Mouse (Mus musculus) stomach, embryonic 16.5 days (tissue): ENCODE measurements around the gene Grcc10. TPM values are rescaled to one million over a fixed set of nuclear protein-coding genes. Genes with fewer than 3 reads are reported as not detected.

ENCODE experiments used
- ATAC-seq: fragments of 200-750 bp; cut with Nextera tagmentation; 2 replicates; pipeline ENCODE4 v1.8.0; 2017; ENCODE audit warnings: moderate number of reproducible peaks, moderate TSS enrichment; ENCODE audit not compliant: insufficient read depth, low FRiP score
- H3K27ac ChIP-seq: fragments of 300-500 bp; sonication (generic); 2 replicates; pipeline ENCODE4 v1.5.1; 2014; ENCODE audit warnings: low read length
- H3K27me3 ChIP-seq: fragments of 300-500 bp; sonication (generic); 2 replicates; pipeline ENCODE4 v1.6.1; 2014; ENCODE audit warnings: low read length, control low read depth, mixed read lengths; ENCODE audit not compliant: control insufficient read depth, insufficient read depth
- H3K36me3 ChIP-seq: fragments of 300-500 bp; sonication (generic); 2 replicates; pipeline ENCODE4 v1.6.1; 2014; ENCODE audit warnings: low read length; ENCODE audit not compliant: control insufficient read depth, insufficient read depth
- H3K4me1 ChIP-seq: fragments of 300-500 bp; sonication (generic); 2 replicates; pipeline ENCODE4 v1.6.1; 2014; ENCODE audit warnings: low read length, control low read depth, mixed read lengths; ENCODE audit not compliant: control insufficient read depth, insufficient read depth
- H3K4me2 ChIP-seq: fragments of 300-500 bp; sonication (generic); 2 replicates; pipeline ENCODE4 v1.6.1; 2014; ENCODE audit warnings: low read depth, low read length, mixed read lengths
- H3K4me3 ChIP-seq: fragments of 300-500 bp; sonication (generic); replicated peaks from 2 replicates; pipeline ENCODE4 v1.5.1; 2014; ENCODE audit warnings: mild to moderate bottlenecking, low read length
- H3K9ac ChIP-seq: fragments of 300-500 bp; sonication (generic); 2 replicates; pipeline ENCODE4 v1.6.1; 2014; ENCODE audit warnings: low read length
- H3K9me3 ChIP-seq: fragments of 300-500 bp; sonication (generic); replicated peaks from 2 replicates; pipeline ENCODE4 v1.6.1; 2016; ENCODE audit warnings: low read length, control low read depth; ENCODE audit not compliant: control insufficient read depth
- WGBS: fragments of 180-500 bp; shearing (Covaris S2); extraction: QIAGEN DNeasy Blood & Tissue Kit; methylation state at CpG from one replicate; pipeline ENCODE4 v1.1.7; 2014; 5-methylcytosine and 5-hydroxymethylcytosine counted together
- polyA plus RNA-seq: library from polyadenylated mRNA; unstranded; fragments of >200 nt; fragmentation: Nextera tagmentation; extraction: Ambion mirVana; gene quantifications from 2 replicates; pipeline ENCODE4 v1.2.1, GENCODE M21; 2015

Grcc10 gene
- polyA plus RNA-seq, 1 experiment from 2014 or later: 352 TPM

- H3K36me3 ChIP-seq: peaks cover 8% of the 10 kb centered on the region
- H3K4me3 ChIP-seq: peak overlapping the region; percentile 68
- no peaks in the 10 kb centered on the region for H3K9me3 ChIP-seq
- H3K9ac ChIP-seq: peak overlapping the region; percentile 90
- H3K27ac ChIP-seq: peak overlapping the region; percentile 100
- H3K4me1 ChIP-seq: peaks cover 29% of the 10 kb centered on the region
- H3K4me2 ChIP-seq: peak overlapping the region; percentile 88
- WGBS: 1% methylated on average over 28 of the region's 29 CpGs
- peak; percentile 3 for ATAC-seq
- H3K27me3 ChIP-seq: no peaks in the 10 kb centered on the region
Measured at GRCm38 (mm10) chr6:124740211-124740887, 825 bp downstream of the Grcc10 start.

GRCm38 (mm10) chr6:124739231-124739796, 1.9 kb downstream of the Grcc10 start:
- H3K27me3 ChIP-seq: no peaks in the 10 kb centered on the region
- peak overlapping the region; percentile 100 for H3K27ac ChIP-seq
- WGBS: 79% methylated on average over 10 of the region's 10 CpGs
- peak overlapping the region; percentile 48; the same call in 1 of the 2 replicates for H3K4me2 ChIP-seq
- H3K9ac ChIP-seq: peak overlapping the region; percentile 47
- no peak for ATAC-seq
- H3K4me1 ChIP-seq: peaks cover 23% of the 10 kb centered on the region
- H3K36me3 ChIP-seq: peaks cover 8% of the 10 kb centered on the region; the same call in 1 of the 2 replicates
- no peak overlapping the region for H3K4me3 ChIP-seq
- no peaks in the 10 kb centered on the region for H3K9me3 ChIP-seq

GRCm38 (mm10) chr6:124738511-124739023, 2.6 kb downstream of the Grcc10 start, which contains the start of gene Ptpn6:
Ptpn6 (minus strand) TSS chr6:124738714.
- H3K9ac ChIP-seq: peak within 1 kb of the TSS; percentile 47
- H3K9me3 ChIP-seq: no peaks in the 10 kb centered on the region
- no peaks in the 10 kb centered on the region for H3K27me3 ChIP-seq
- 21% methylated on average over 15 of the region's 15 CpGs for WGBS
- peak within 1 kb of the TSS; percentile 100 for H3K27ac ChIP-seq
- peaks cover 23% of the 10 kb centered on the region for H3K4me1 ChIP-seq
- H3K36me3 ChIP-seq: peaks cover 5% of the 10 kb centered on the region; the same call in 1 of the 2 replicates
- ATAC-seq: peak; percentile 80
- H3K4me2 ChIP-seq: peak within 1 kb of the TSS; percentile 48
- H3K4me3 ChIP-seq: peak within 1 kb of the TSS; percentile 29

GRCm38 (mm10) chr6:124737040-124737439, 4.1 kb downstream of the Grcc10 start:
- Histone ChIP-seq H3K27me3 (no peaks in the 10 kb centered on the region), H3K36me3 (no peaks in the 10 kb centered on the region), H3K9ac (no peak overlapping the region), H3K27ac (no peak overlapping the region), H3K9me3 (no peaks in the 10 kb centered on the region), H3K4me3 (no peak overlapping the region), H3K4me2 (no peak overlapping the region), H3K4me1 (peaks cover 23% of the 10 kb centered on the region)
- ATAC-seq: no peak
- 86% methylated on average over 11 of the region's 11 CpGs for WGBS

GRCm38 (mm10) chr6:124734417-124734816, 6.8 kb downstream of the Grcc10 start:
- no peak overlapping the region for H3K4me3 ChIP-seq
- H3K27ac ChIP-seq: no peak overlapping the region
- H3K9me3 ChIP-seq: no peaks in the 10 kb centered on the region
- ATAC-seq: no peak
- H3K4me1 ChIP-seq: peaks cover 10% of the 10 kb centered on the region
- H3K36me3 ChIP-seq: no peaks in the 10 kb centered on the region
- H3K9ac ChIP-seq: no peak overlapping the region
- H3K27me3 ChIP-seq: no peaks in the 10 kb centered on the region
- WGBS: 87% methylated on average over 3 of the region's 3 CpGs
- H3K4me2 ChIP-seq: no peak overlapping the region

GRCm38 (mm10) chr6:124732476-124733370, 8.5 kb downstream of the Grcc10 start:
- whole genome bisulfite sequencing: 50% methylated on average over 19 of the region's 19 CpGs
- peak; percentile 40; the same call in 1 of the 2 replicates for ATAC-seq
- H3K4me1 ChIP-seq: no peaks in the 10 kb centered on the region
- no peaks in the 10 kb centered on the region for H3K36me3 ChIP-seq
- H3K9ac ChIP-seq: peak overlapping the region; percentile 8
- 0 out of 2 replicates have a peak overlapping the region, but pooled peaks have one; percentile 31 for H3K27ac ChIP-seq
- no peaks in the 10 kb centered on the region for H3K27me3 ChIP-seq
- no peaks in the 10 kb centered on the region for H3K9me3 ChIP-seq
- H3K4me3 ChIP-seq: peak overlapping the region; percentile 23
- H3K4me2 ChIP-seq: no peak overlapping the region

GRCm38 (mm10) chr6:124731038-124731437, 10.1 kb downstream of the Grcc10 start:
- Histone ChIP-seq H3K4me2 (no peak overlapping the region), H3K4me1 (no peaks in the 10 kb centered on the region), H3K9me3 (no peaks in the 10 kb centered on the region), H3K36me3 (no peaks in the 10 kb centered on the region), H3K9ac (no peak overlapping the region), H3K27me3 (no peaks in the 10 kb centered on the region), H3K27ac (no peak overlapping the region), H3K4me3 (no peak overlapping the region)
- no peak for ATAC-seq
- 81% methylated on average over 7 of the region's 7 CpGs for WGBS

- H3K27me3 ChIP-seq: no peaks in the 10 kb centered on the region
- no peak for ATAC-seq
- WGBS: 79% methylated on average over 8 of the region's 8 CpGs
- no peak overlapping the region for H3K4me2 ChIP-seq
- H3K36me3 ChIP-seq: no peaks in the 10 kb centered on the region
- H3K9me3 ChIP-seq: no peaks in the 10 kb centered on the region
- H3K9ac ChIP-seq: no peak overlapping the region
- no peak overlapping the region for H3K27ac ChIP-seq
- H3K4me3 ChIP-seq: no peak overlapping the region
- no peaks in the 10 kb centered on the region for H3K4me1 ChIP-seq
Measured at GRCm38 (mm10) chr6:124729850-124730705, 11.1 kb downstream of the Grcc10 start.
